Mouse (Mus musculus): ENCODE data around the gene Ttc26. TPM values are rescaled to one million over a fixed set of nuclear protein-coding genes. Genes with fewer than 3 reads are reported as not detected.

The Ttc26 gene
- 5.8 and 5.9 TPM in 2 replicates for polyA plus RNA-seq (2015; fragmentation: Nextera tagmentation; extraction: Ambion mirVana)

- H3K9me3 ChIP-seq, result no peaks in the 10 kb centered on the region
- peak within 1 kb of the TSS; percentile 74 for H3K4me3 ChIP-seq (replicated peaks)
- peak within 1 kb of the TSS; percentile 83 for H3K4me2 ChIP-seq
- peaks cover 6% of the 10 kb centered on the region; the same call in 1 of the 2 replicates for H3K4me1 ChIP-seq
- H3K36me3 ChIP-seq, result no peaks in the 10 kb centered on the region; the same call in 1 of the 2 replicates
- WGBS, result under 1% methylated on average over 26 of the region's 26 CpGs
- ATAC-seq (ENCODE audit: insufficient read depth, low FRiP score, low read depth), result peak; percentile 83
- H3K27me3 ChIP-seq (replicated peaks), result no peaks in the 10 kb centered on the region
- peak within 1 kb of the TSS; percentile 41; the same call in 1 of the 2 replicates for H3K9ac ChIP-seq
- H3K27ac ChIP-seq, result peak within 1 kb of the TSS; percentile 31; the same call in 1 of the 2 replicates
These were observed at the start of gene Ttc26 for GRCm38 (mm10) chr6:38381129-38381771. Gene Ttc26, plus strand, starts transcription at chr6:38381469.

DNA sequence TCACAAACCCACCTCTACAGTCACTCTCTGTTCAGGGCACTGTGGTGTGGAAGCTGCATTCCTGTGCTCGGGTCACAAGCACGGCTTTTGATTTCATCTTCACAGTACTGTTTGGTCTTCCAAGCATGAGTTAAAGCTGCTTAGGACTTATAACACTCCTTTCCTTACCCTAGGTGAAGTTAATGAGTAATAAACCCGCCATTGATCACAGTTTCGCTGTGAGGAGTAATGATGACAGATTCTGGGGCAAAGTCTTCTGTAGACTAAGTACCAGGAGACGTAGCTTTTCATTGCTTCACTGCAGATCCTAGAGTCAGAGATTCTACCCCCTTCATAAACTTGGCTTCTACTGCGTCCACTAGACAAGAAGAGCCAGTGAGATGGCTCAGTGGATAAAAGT lies 46.0 kb upstream of the Ttc26 start:
- peak; percentile 41; the same call in 1 of the 2 replicates for ATAC-seq (ENCODE audit: insufficient read depth, low FRiP score, low read depth)
- Histone ChIP-seq H3K9ac (no peak overlapping the region), H3K9me3 (no peaks in the 10 kb centered on the region), H3K4me1 (no peaks in the 10 kb centered on the region), H3K4me3 (replicated peaks) (no peak overlapping the region), H3K36me3 (no peaks in the 10 kb centered on the region), H3K27ac (no peak overlapping the region), H3K27me3 (replicated peaks) (no peaks in the 10 kb centered on the region), H3K4me2 (no peak overlapping the region)
- 65% methylated on average over 6 of the region's 6 CpGs for WGBS

DNA sequence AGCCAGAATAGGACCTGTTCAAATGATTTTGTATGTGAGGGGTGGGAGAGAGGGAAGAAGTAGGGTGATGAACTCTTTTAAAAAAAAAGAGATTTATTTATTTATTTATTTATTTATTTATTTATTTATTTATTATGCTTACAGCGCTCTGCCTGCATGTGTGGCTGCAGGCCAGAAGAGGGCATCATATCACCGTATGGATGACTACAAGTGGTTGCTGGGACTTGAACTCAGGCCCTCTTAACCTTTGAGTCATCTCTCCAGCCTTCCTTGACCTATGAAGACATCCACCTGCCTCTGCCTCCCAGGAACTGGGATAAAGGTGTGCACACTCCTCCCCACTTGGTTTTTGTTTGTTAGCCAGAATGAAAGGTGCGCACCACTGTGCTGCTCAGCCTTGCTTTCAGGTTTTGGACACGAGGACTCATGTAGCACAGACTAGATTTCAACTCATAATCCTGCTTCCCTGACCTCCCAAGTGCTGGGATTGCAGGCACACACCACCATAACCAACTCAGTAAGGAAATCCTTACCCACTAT lies 44.0 kb upstream of the Ttc26 start:
- ATAC-seq (ENCODE audit: insufficient read depth, low FRiP score, low read depth), result no peak
- Histone ChIP-seq H3K27me3 (replicated peaks) (no peaks in the 10 kb centered on the region), H3K4me1 (no peaks in the 10 kb centered on the region), H3K27ac (no peak overlapping the region), H3K36me3 (no peaks in the 10 kb centered on the region), H3K9ac (no peak overlapping the region), H3K9me3 (no peaks in the 10 kb centered on the region), H3K4me2 (no peak overlapping the region), H3K4me3 (replicated peaks) (no peak overlapping the region)
- 93% methylated on average over 4 of the region's 4 CpGs for WGBS

GRCm38 (mm10) chr6:38337951-38338350 lies 43.3 kb upstream of the Ttc26 start:
- Histone ChIP-seq H3K9me3 (no peaks in the 10 kb centered on the region), H3K27me3 (replicated peaks) (no peaks in the 10 kb centered on the region), H3K4me3 (replicated peaks) (no peak overlapping the region), H3K27ac (no peak overlapping the region), H3K4me1 (no peaks in the 10 kb centered on the region), H3K9ac (no peak overlapping the region), H3K4me2 (no peak overlapping the region), H3K36me3 (no peaks in the 10 kb centered on the region)
- no peak for ATAC-seq (ENCODE audit: insufficient read depth, low FRiP score, low read depth)
- WGBS, result 62% methylated on average over 6 of the region's 6 CpGs

DNA sequence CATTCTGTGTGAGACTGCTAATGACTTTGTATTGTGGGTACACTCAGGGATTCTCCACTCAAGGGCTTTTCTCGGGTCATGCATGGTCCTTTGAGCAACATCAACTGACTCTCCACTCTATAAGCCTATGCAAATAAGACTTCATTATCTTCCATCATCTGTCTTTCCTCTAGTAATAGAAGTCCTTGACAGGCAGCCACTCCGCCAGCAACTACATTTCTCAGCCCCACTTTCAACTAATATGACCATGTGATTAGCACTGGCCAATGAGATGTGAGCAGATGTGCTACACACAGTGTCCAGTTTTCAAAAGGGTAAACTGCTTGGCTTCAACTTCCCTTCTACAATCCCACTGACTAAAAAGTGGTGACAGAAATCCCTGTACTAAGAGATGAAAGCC lies 42.2 kb upstream of the Ttc26 start:
- Histone ChIP-seq H3K9me3 (no peaks in the 10 kb centered on the region), H3K9ac (no peak overlapping the region), H3K36me3 (no peaks in the 10 kb centered on the region), H3K4me1 (no peaks in the 10 kb centered on the region), H3K27ac (no peak overlapping the region), H3K4me3 (replicated peaks) (no peak overlapping the region), H3K4me2 (no peak overlapping the region), H3K27me3 (replicated peaks) (no peaks in the 10 kb centered on the region)
- WGBS, result 77% methylated on average over 2 of the region's 2 CpGs
- ATAC-seq (ENCODE audit: insufficient read depth, low FRiP score, low read depth), result no peak

DNA sequence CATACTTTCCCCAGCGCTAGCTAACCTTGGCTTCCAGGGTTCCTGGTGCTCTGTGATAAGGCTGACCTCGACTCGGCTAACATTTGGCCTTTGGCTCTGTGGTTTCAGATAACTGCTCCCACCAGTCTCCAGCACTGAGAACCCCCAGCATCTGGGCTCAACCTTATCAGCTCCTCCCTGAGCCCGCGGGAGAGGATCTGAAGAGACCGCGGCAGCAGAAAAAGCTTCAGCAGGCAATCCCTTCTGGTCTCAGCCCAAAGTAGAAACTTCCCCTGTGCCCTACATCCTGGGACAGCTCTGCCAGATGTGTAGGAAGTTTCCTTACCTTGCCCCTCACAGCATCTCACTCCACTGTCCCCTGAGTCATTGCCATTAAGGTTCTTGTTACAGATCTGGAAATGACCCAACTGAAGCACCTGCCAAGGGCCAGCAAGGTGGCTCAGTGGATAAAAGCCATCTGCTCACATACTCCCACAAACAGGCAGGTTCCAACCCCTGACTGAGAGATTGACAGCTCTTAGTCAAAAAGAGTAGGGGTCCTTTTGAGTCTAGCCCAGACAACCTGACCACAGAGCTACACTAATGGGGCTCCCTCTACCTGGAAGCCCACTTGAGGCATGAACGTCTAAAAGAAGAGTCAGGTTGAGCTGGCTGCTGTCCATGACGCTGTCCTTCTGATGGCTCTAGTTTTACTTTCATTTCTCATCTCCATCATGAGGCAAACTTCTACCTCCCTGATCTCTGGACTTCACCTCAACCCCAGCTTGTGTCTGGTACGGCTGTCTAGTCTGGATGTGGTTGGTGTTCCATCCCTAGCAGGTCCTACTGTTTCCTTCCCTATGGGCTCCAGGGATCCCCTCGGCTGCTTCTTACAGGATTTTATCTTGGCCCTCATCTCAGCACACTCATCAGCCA lies 39.3 kb upstream of the Ttc26 start:
- 31% methylated on average over 11 of the region's 11 CpGs for WGBS
- H3K36me3 ChIP-seq, result no peaks in the 10 kb centered on the region
- no peak overlapping the region for H3K4me3 ChIP-seq (replicated peaks)
- peak overlapping the region; percentile 35; the same call in 1 of the 2 replicates for H3K27ac ChIP-seq
- ATAC-seq (ENCODE audit: insufficient read depth, low FRiP score, low read depth), result peak; percentile 86
- no peaks in the 10 kb centered on the region for H3K9me3 ChIP-seq
- no peaks in the 10 kb centered on the region for H3K4me1 ChIP-seq
- no peak overlapping the region for H3K9ac ChIP-seq
- H3K27me3 ChIP-seq (replicated peaks), result no peaks in the 10 kb centered on the region
- H3K4me2 ChIP-seq, result peak overlapping the region; percentile 30

DNA sequence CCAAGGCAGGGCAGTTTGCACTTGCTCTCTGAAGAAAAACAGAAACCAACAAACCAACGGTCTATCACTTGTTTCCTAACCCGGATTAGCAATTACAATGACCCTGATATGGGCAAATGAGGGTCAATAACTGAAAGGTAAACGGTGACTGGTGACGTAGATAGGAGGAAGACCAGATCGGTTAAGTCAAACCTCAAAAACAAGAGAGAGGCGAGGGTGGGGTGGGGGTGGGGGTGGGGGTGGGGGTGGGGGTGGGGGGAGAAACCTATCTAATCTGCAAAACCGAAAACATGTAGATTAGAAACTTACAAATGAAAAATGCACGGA lies 38.6 kb upstream of the Ttc26 start:
- no peak overlapping the region for H3K27ac ChIP-seq
- 52% methylated on average over 8 of the region's 8 CpGs for WGBS
- no peak overlapping the region for H3K4me3 ChIP-seq (replicated peaks)
- no peaks in the 10 kb centered on the region for H3K36me3 ChIP-seq
- no peaks in the 10 kb centered on the region for H3K4me1 ChIP-seq
- H3K9ac ChIP-seq, result no peak overlapping the region
- peak overlapping the region; percentile 30; the same call in 1 of the 2 replicates for H3K4me2 ChIP-seq
- H3K9me3 ChIP-seq, result no peaks in the 10 kb centered on the region
- no peaks in the 10 kb centered on the region for H3K27me3 ChIP-seq (replicated peaks)
- ATAC-seq (ENCODE audit: insufficient read depth, low FRiP score, low read depth), result no peak

DNA sequence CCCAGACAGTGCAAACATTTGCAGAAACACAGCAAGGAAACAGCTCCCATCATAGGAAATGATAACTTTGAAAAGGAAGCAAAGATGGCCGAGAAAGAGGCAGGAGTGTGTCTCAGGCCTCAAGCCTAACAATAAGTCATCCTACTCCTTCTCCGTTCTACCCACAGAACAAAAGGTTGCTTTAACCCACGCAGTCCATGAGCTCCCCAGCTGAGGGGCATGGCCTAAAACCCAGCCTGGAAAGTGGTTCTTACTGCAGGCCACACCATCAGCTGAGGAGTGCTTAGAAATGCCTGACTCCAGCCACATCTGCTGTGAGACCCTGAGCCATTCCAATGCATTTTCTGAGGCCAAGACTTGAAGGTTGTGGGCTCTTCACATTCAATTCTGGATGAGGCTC lies 37.7 kb upstream of the Ttc26 start:
- H3K4me3 ChIP-seq (replicated peaks), result no peak overlapping the region
- H3K9me3 ChIP-seq, result no peaks in the 10 kb centered on the region
- H3K27me3 ChIP-seq (replicated peaks), result no peaks in the 10 kb centered on the region
- no peak for ATAC-seq (ENCODE audit: insufficient read depth, low FRiP score, low read depth)
- WGBS, result 49% methylated on average over 3 of the region's 3 CpGs
- no peaks in the 10 kb centered on the region for H3K36me3 ChIP-seq
- H3K4me2 ChIP-seq, result no peak overlapping the region
- H3K27ac ChIP-seq, result no peak overlapping the region
- no peak overlapping the region for H3K9ac ChIP-seq
- H3K4me1 ChIP-seq, result no peaks in the 10 kb centered on the region

- H3K9me3 ChIP-seq, result no peaks in the 10 kb centered on the region
- ATAC-seq (ENCODE audit: insufficient read depth, low FRiP score, low read depth), result no peak
- 78% methylated on average over 7 of the region's 7 CpGs for WGBS
- H3K9ac ChIP-seq, result no peak overlapping the region
- H3K4me2 ChIP-seq, result no peak overlapping the region
- no peaks in the 10 kb centered on the region for H3K4me1 ChIP-seq
- H3K27ac ChIP-seq, result no peak overlapping the region
- H3K4me3 ChIP-seq (replicated peaks), result no peak overlapping the region
- H3K27me3 ChIP-seq (replicated peaks), result no peaks in the 10 kb centered on the region
- H3K36me3 ChIP-seq, result no peaks in the 10 kb centered on the region
These were observed 37.1 kb upstream of the Ttc26 start for GRCm38 (mm10) chr6:38344006-38344670.

GRCm38 (mm10) chr6:38345796-38346195 lies 35.5 kb upstream of the Ttc26 start:
- 0 out of 2 replicates have a peak, but pooled peaks cover 3% of the 10 kb centered on the region for H3K27me3 ChIP-seq (replicated peaks)
- ATAC-seq (ENCODE audit: insufficient read depth, low FRiP score, low read depth), result peak; percentile 81; the same call in 1 of the 2 replicates
- no peak overlapping the region for H3K9ac ChIP-seq
- no peaks in the 10 kb centered on the region for H3K9me3 ChIP-seq
- 37% methylated on average over 7 of the region's 7 CpGs for WGBS
- H3K4me3 ChIP-seq (replicated peaks), result no peak overlapping the region
- no peaks in the 10 kb centered on the region for H3K4me1 ChIP-seq
- H3K27ac ChIP-seq, result no peak overlapping the region
- H3K4me2 ChIP-seq, result no peak overlapping the region
- H3K36me3 ChIP-seq, result no peaks in the 10 kb centered on the region

DNA sequence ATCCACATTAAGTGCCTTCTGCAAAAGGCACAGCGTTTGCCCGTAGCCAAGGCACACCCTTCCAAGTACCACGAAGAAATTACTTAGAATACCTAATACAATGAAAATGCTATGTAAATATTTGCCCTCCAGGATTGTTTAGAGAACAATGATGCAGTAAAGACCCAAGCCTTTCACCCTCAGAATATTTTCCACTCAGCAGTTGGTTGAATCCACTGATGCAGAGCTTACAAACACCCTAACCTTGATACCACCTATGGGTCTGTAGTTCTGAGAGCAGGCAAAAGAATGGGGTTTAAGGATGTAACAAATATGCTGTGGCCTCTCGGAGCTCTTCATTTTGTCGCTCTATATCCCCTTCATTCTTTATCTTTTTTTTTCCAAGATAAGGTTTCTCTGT lies 33.4 kb upstream of the Ttc26 start:
- H3K27ac ChIP-seq, result no peak overlapping the region
- ATAC-seq (ENCODE audit: insufficient read depth, low FRiP score, low read depth), result no peak
- H3K4me3 ChIP-seq (replicated peaks), result no peak overlapping the region
- H3K9ac ChIP-seq, result no peak overlapping the region
- H3K4me2 ChIP-seq, result no peak overlapping the region
- no peaks in the 10 kb centered on the region for H3K36me3 ChIP-seq
- no peaks in the 10 kb centered on the region for H3K9me3 ChIP-seq
- H3K4me1 ChIP-seq, result no peaks in the 10 kb centered on the region
- 62% methylated on average over 5 of the region's 5 CpGs for WGBS
- peaks cover 14% of the 10 kb centered on the region for H3K27me3 ChIP-seq (replicated peaks)
